Mouse (Mus musculus): ENCODE measurements around the gene H2-Ob. TPM values are rescaled to one million over a fixed set of nuclear protein-coding genes. Genes with fewer than 3 reads are reported as not detected.
"Not testable (repeated sequence)": the region's sequence is repeated elsewhere in the genome, so short reads cannot be mapped to it uniquely, and the experiment has no call there.

H2-Ob gene
- total RNA-seq, 1 experiment from 2014 or later = 84.6 TPM

DNA sequence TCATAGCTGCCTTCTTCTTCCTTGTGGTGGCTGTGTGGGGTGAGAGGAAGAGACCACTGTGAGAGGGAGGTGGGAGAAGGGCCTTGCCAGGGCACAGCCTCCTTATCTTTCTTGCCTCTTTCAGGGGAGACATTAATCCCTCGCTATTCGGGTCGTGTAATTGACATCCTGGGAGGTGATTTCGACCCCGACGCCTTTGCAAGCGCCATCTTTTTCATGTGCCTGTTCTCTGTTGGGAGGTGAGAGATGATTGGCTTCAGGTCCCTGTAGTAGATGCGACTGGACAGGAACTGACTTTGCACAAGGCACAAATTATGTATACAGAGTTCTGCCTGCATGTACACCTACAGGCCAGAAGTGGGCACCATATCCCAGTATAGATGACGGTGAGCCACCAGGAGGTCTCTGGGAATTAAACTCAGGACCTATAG is 32.9 kb upstream of the H2-Ob start:
- peak; percentile 65 for ATAC-seq (replicated peaks; ENCODE audit: insufficient number of reproducible peaks, low FRiP score, low TSS enrichment, poor library complexity, severe bottlenecking)

DNA sequence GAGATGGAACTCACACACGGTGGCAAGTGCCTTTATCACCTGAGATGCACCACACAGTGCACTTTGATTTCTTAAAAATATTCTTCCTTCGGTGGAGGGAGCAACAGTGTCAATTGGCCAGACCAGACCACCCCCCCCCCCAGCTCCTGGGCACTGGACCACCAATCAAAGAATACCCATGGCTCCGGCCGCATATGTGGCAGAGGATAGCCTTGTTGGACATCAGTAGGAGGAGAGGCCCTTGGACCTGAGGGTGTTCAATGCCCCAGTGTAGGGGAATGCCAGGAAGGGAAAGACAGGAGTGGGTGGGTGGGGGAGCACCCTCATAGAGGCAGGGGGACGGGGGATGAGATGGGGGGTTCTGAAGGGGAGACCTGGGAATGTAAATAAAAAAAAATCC is 32.0 kb upstream of the H2-Ob start:
- ATAC-seq (replicated peaks; ENCODE audit: insufficient number of reproducible peaks, low FRiP score, low TSS enrichment, poor library complexity, severe bottlenecking) = no peak

- ATAC-seq (replicated peaks; ENCODE audit: insufficient number of reproducible peaks, low FRiP score, low TSS enrichment, poor library complexity, severe bottlenecking) = no peak
These were observed 31.2 kb upstream of the H2-Ob start for GRCm38 (mm10) chr17:34207456-34207855.

DNA sequence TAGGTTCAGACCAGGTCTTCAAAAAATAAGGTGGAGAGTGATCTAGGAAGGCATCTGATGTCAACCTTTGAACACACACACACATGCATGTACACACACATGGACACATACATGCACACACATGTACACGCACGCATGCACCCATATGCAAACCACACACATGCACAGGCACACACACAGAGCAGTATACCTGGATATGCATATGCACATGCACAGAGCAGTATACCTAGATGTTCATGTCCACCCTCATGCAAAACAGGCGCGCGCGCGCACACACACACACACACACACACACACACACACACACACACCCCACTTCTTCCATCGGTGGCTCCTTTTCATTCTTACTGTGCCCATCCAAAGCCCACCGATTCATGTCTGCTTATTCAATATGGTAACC is 30.8 kb upstream of the H2-Ob start:
- ATAC-seq (replicated peaks; ENCODE audit: insufficient number of reproducible peaks, low FRiP score, low TSS enrichment, poor library complexity, severe bottlenecking) = no peak

- no peak for ATAC-seq (replicated peaks; ENCODE audit: insufficient number of reproducible peaks, low FRiP score, low TSS enrichment, poor library complexity, severe bottlenecking)
These were observed 30.3 kb upstream of the H2-Ob start for GRCm38 (mm10) chr17:34208421-34208820.

- ATAC-seq (replicated peaks; ENCODE audit: insufficient number of reproducible peaks, low FRiP score, low TSS enrichment, poor library complexity, severe bottlenecking) = no peak
These were observed 29.0 kb upstream of the H2-Ob start for GRCm38 (mm10) chr17:34209680-34210079.

DNA sequence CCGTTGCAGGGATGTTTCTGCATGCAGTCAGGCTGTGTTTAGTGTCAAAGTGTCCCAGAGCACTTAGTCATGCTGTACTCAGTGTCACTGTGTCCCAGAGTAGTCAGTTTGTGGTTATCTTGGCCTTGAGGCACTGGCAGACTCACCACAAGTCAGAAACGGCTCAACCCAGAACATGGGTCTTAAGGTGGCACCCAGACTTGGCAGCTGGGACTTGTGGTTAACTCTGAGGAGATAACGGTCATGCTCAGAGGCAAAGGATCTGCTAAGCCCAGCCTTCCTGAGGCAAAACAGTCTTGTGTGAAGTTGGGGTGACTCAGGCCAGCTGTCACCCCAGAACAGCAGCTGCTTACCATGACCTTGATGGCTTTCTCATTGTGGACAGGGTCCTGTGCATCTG is 28.1 kb upstream of the H2-Ob start:
- peak; percentile 22; the same call in 1 of the 2 replicates for ATAC-seq (replicated peaks; ENCODE audit: insufficient number of reproducible peaks, low FRiP score, low TSS enrichment, poor library complexity, severe bottlenecking)

DNA sequence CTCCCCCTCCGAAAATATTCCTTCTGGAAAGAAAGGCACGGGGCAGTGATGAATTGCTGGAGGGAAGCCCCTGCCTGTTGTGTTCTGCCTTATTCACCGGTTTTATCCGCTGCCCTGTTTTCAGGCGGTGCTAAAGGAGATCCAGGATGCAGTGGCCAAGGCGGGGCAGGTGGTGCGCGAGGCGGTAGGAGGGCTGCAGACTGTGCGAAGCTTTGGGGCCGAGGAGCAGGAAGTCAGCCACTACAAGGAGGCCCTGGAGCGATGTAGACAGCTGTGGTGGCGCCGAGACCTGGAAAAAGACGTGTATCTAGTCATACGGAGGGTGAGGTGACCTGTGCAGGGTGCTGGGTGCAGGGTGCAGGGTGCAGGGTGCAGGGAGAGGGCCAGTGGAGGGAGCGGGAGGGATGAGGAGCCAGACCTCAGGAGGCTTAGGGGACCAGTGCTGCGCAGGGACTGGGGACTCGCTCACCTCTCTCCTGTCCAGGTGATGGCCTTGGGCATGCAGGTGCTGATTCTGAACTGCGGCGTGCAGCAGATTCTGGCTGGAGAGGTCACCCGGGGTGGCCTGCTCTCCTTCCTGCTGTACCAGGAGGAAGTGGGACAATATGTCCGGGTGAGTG is 26.8 kb upstream of the H2-Ob start:
- ATAC-seq (replicated peaks; ENCODE audit: insufficient number of reproducible peaks, low FRiP score, low TSS enrichment, poor library complexity, severe bottlenecking) = no peak

DNA sequence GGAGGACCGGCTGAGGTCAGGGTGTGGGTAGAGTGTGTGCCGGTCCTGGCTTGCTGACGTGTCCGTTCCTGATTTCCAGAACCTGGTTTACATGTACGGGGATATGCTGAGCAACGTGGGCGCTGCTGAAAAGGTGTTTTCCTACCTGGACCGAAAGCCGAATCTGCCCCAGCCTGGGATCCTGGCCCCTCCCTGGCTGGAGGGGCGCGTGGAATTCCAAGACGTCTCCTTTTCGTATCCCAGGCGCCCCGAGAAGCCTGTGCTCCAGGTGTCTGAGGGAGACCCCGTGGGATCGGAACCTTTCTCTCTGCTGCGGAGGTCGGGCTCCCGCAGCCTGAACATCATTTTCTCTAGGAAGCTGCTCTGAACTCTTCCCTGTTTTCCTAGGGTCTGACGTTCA is 24.8 kb upstream of the H2-Ob start:
- ATAC-seq (replicated peaks; ENCODE audit: insufficient number of reproducible peaks, low FRiP score, low TSS enrichment, poor library complexity, severe bottlenecking) = no peak

- no peak for ATAC-seq (replicated peaks; ENCODE audit: insufficient number of reproducible peaks, low FRiP score, low TSS enrichment, poor library complexity, severe bottlenecking)
These were observed 23.5 kb upstream of the H2-Ob start for GRCm38 (mm10) chr17:34215176-34215575.

GRCm38 (mm10) chr17:34217216-34217928 is 21.3 kb upstream of the H2-Ob start:
- ATAC-seq (replicated peaks; ENCODE audit: insufficient number of reproducible peaks, low FRiP score, low TSS enrichment, poor library complexity, severe bottlenecking) = 0 out of 2 replicates have a peak, but pooled peaks have one; percentile 27

DNA sequence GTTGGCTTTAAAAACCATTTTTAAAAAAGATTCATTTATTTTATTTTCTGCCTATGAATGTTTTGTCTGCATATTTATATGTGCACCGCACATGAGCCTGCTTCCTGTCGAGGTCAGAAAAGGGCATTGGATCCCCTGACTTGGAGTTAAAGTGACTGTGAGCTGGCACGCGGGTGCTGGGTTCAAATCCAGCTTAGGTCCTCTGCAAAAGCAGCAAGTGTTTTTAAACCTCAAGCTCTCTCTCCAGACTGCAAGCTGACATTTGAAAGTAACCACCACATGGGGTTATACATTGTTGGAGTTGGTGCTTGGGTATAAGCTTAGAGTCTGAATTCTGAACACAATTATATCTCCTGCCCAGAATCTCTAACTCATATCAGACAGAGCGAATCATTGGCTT is 20.7 kb upstream of the H2-Ob start:
- no peak for ATAC-seq (replicated peaks; ENCODE audit: insufficient number of reproducible peaks, low FRiP score, low TSS enrichment, poor library complexity, severe bottlenecking)

- ATAC-seq (replicated peaks; ENCODE audit: insufficient number of reproducible peaks, low FRiP score, low TSS enrichment, poor library complexity, severe bottlenecking) = no peak
These were observed 20.0 kb upstream of the H2-Ob start for GRCm38 (mm10) chr17:34218675-34219074.

DNA sequence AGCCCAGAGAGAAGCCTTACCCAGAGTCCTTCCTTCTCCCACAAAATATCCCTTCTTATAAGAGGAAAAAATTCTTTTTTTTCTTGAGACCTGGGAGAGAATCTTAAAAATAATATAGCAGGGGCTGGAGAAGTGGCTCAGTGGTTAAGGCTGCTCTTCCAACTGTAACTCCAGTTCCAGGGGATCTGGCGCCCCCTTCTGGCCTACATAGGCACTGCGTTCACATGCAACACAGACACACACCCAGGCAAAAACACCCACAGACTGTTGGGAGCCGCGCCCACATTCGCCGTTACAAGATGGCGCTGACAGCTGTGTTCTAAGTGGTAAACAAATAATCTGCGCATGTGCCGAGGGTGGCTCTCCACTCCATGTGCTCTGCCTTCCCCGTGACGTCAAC is 19.6 kb upstream of the H2-Ob start:
- ATAC-seq (replicated peaks; ENCODE audit: insufficient number of reproducible peaks, low FRiP score, low TSS enrichment, poor library complexity, severe bottlenecking) = 0 out of 2 replicates have a peak, but pooled peaks have one; percentile 61

DNA sequence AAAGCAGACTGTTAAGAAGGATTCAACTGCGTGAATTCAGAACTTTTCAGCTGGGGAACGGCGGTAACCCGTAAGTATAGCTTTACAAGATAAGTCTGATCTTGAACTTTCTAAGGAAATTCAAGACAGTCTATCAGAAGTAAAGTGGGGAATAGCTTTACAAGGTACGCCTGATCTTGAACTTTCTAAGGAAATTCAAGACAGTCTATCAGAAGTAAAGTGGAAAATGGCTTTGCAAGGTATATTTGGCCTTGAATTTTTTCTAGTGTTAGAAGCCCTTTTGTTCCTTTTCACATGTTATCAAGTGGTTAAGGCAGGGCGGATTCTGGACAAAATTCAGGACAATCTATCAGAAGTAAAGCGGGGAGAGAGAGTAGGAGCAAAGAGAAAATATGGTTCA is 18.9 kb upstream of the H2-Ob start:
- not testable (repeated sequence) for ATAC-seq (replicated peaks; ENCODE audit: insufficient number of reproducible peaks, low FRiP score, low TSS enrichment, poor library complexity, severe bottlenecking)

- not testable (repeated sequence) for ATAC-seq (replicated peaks; ENCODE audit: insufficient number of reproducible peaks, low FRiP score, low TSS enrichment, poor library complexity, severe bottlenecking)
These were observed 18.3 kb upstream of the H2-Ob start for GRCm38 (mm10) chr17:34220401-34220800.

- ATAC-seq (replicated peaks; ENCODE audit: insufficient number of reproducible peaks, low FRiP score, low TSS enrichment, poor library complexity, severe bottlenecking) = no peak
These were observed 13.9 kb upstream of the H2-Ob start for GRCm38 (mm10) chr17:34224816-34225215.

DNA sequence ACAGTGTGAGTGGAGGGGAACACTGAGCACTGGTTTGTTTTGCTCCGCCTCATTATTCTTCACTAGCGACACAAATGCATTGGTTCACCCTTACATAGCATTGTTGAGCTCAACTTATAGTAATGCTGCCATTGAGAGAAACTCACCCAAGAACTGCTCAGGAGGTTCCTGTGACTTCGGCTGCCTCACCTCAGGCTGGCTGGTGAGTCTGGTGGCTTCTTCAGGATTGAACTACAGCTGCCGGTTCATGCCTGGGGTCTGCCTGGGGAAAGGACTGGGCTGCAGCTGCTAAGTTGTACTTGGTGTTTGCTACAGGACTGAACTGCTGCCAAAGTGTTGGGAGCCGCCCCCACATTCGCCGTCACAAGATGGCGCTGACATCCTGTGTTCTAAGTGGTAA is 13.3 kb upstream of the H2-Ob start:
- ATAC-seq (replicated peaks; ENCODE audit: insufficient number of reproducible peaks, low FRiP score, low TSS enrichment, poor library complexity, severe bottlenecking) = no peak

- ATAC-seq (replicated peaks; ENCODE audit: insufficient number of reproducible peaks, low FRiP score, low TSS enrichment, poor library complexity, severe bottlenecking) = not testable (repeated sequence)
These were observed 12.8 kb upstream of the H2-Ob start for GRCm38 (mm10) chr17:34225911-34226310.

DNA sequence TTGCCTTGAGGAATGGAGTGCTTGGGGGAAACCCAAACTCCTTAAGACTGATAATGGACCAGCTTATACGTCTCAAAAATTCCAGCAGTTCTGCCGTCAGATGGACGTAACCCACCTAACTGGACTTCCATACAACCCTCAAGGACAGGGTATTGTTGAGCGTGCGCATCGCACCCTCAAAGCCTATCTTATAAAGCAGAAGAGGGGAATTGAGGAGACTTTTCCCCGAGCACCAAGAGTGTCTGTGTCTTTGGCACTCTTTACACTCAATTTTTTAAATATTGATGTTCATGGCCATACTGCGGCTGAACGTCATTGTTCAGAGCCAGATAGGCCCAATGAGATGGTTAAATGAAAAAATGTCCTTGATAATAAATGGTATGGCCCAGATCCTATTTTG is 7.7 kb upstream of the H2-Ob start:
- not testable (repeated sequence) for ATAC-seq (replicated peaks; ENCODE audit: insufficient number of reproducible peaks, low FRiP score, low TSS enrichment, poor library complexity, severe bottlenecking)
